ENCODE assay signal across 25 mouse cellular contexts in genomic region chr1:107350392-107350791, GRCm38 (mm10). TPM values are rescaled to one million over a fixed set of nuclear protein-coding genes. Genes with fewer than 3 reads are reported as not detected.
DNase-seq lines count a peak whose midpoint lies in the region; ATAC-seq lines count a peak whose summit lies in the region.
"Had no signal": no experiment of that assay in that cellular context is flagged by ENCODE, and none has a peak within 500 bp of the region (broad histone marks: within the 10 kb centered on the region; RNA-seq: fewer than 3 reads in every experiment).

No protein-coding gene starts in this region.

- H3K36me3 ChIP-seq in embryonic facial prominence, embryonic 14.5 days (ENCODE audit: control insufficient read depth, insufficient read depth, low read length), result no peaks in the 10 kb centered on the region
- H3K36me3 ChIP-seq in embryonic facial prominence, embryonic 10.5 days (replicated peaks), result no peaks in the 10 kb centered on the region
- H3K36me3 ChIP-seq: embryonic facial prominence, embryonic 13.5 days; forebrain, embryonic 15.5 days had no signal

- no peak overlapping the region for H3K27ac ChIP-seq in embryonic facial prominence, embryonic 14.5 days (replicated peaks; ENCODE audit: low read depth, low read length)
- no peak overlapping the region for H3K27ac ChIP-seq in embryonic facial prominence, embryonic 10.5 days (replicated peaks)
- H3K27ac ChIP-seq: embryonic facial prominence, embryonic 13.5 days; forebrain, embryonic 13.5 days; forebrain, embryonic 15.5 days had no signal

- no peak overlapping the region for H3K4me2 ChIP-seq in embryonic facial prominence, embryonic 14.5 days (ENCODE audit: low read depth, low read length)
- H3K4me2 ChIP-seq: embryonic facial prominence, embryonic 13.5 days; forebrain, embryonic 13.5 days; forebrain, embryonic 15.5 days had no signal

- H3K9me3 ChIP-seq in embryonic facial prominence, embryonic 14.5 days (ENCODE audit: control insufficient read depth, low read length), result no peaks in the 10 kb centered on the region
- no peaks in the 10 kb centered on the region for H3K9me3 ChIP-seq in embryonic facial prominence, embryonic 10.5 days
- H3K9me3 ChIP-seq: embryonic facial prominence, embryonic 13.5 days; forebrain, embryonic 13.5 days; forebrain, embryonic 15.5 days had no signal

- no peaks in the 10 kb centered on the region for H3K27me3 ChIP-seq in embryonic facial prominence, embryonic 14.5 days (replicated peaks; ENCODE audit: control insufficient read depth, insufficient read depth, low read length)
- H3K27me3 ChIP-seq in embryonic facial prominence, embryonic 10.5 days (replicated peaks; ENCODE audit: low read depth, poor library complexity, severe bottlenecking), result no peaks in the 10 kb centered on the region
- H3K27me3 ChIP-seq: embryonic facial prominence, embryonic 13.5 days; forebrain, embryonic 13.5 days; forebrain, embryonic 15.5 days had no signal

- no peak overlapping the region for H3K9ac ChIP-seq in embryonic facial prominence, embryonic 14.5 days (ENCODE audit: low read depth, low read length)
- H3K9ac ChIP-seq: embryonic facial prominence, embryonic 13.5 days; forebrain, embryonic 13.5 days; forebrain, embryonic 15.5 days; forebrain, postnatal 0 days had no signal

- WGBS in embryonic facial prominence, embryonic 14.5 days, result 31% methylated on average over 3 of the region's 3 CpGs
- WGBS in embryonic facial prominence, embryonic 10.5 days, result 45% methylated on average over 3 of the region's 3 CpGs

- H3K4me3 ChIP-seq in embryonic facial prominence, embryonic 14.5 days (ENCODE audit: low read depth, low read length), result no peak overlapping the region
- no peak overlapping the region for H3K4me3 ChIP-seq in embryonic facial prominence, embryonic 10.5 days
- H3K4me3 ChIP-seq: embryonic facial prominence, embryonic 13.5 days; forebrain, embryonic 13.5 days; forebrain, embryonic 15.5 days had no signal

- ATAC-seq in embryonic facial prominence, embryonic 14.5 days (ENCODE audit: low read depth), result peak; percentile 82; the same call in 1 of the 2 replicates
- ATAC-seq in granulocyte monocyte progenitor cell, adult 5-6 weeks (replicated peaks; ENCODE audit: poor library complexity, severe bottlenecking), result peak; percentile 77
- peak; percentile 70 for ATAC-seq in megakaryocyte progenitor cell, adult 5-6 weeks (replicated peaks; ENCODE audit: poor library complexity)
- ATAC-seq: forebrain, embryonic 13.5 days; forebrain, embryonic 15.5 days; forebrain, postnatal 0 days had no signal

- DNase-seq in embryonic facial prominence, embryonic 14.5 days (ENCODE audit: low spot score), result no peak
- no peak for DNase-seq in embryonic facial prominence, embryonic 10.5 days (ENCODE audit: low spot score)
- no peak for DNase-seq in retina, embryonic 14.5 days (ENCODE audit: low spot score)
- DNase-seq in cerebellum, postnatal 25 days, result no peak
- DNase-seq: adrenal gland, adult 2 months; adrenal gland, postnatal 10 days; adrenal gland, postnatal 25 days; cerebellum, adult 11-12 months; cerebellum, adult 9-10 months; cerebellum, postnatal 36 days; forebrain, postnatal 0 days had no signal

- H3K4me1 ChIP-seq in embryonic facial prominence, embryonic 14.5 days (ENCODE audit: control insufficient read depth, insufficient read depth, low read length), result no peaks in the 10 kb centered on the region
- H3K4me1 ChIP-seq in embryonic facial prominence, embryonic 10.5 days, result no peaks in the 10 kb centered on the region
- H3K4me1 ChIP-seq: embryonic facial prominence, embryonic 13.5 days; forebrain, embryonic 13.5 days; forebrain, embryonic 15.5 days had no signal

RNA-seq across cellular contexts. Expression of gene Serpinb11, which starts 10.6 kb away (rescaled TPM):
- polyA plus RNA-seq in embryonic facial prominence, embryonic 14.5 days (2014; fragmentation: Nextera tagmentation; extraction: Ambion mirVana), result 4.2 and 11.9 TPM in 2 replicates
- polyA plus RNA-seq in embryonic facial prominence, embryonic 10.5 days (2016; fragmentation: Nextera tagmentation; extraction: Ambion mirVana), result not detected in 2 replicates
- not detected in 2 replicates for total RNA-seq in granulocyte monocyte progenitor cell, adult 5-6 weeks (2014; fragmentation: Nextera tagmentation)
- not detected in 2 replicates for total RNA-seq in granulocyte monocyte progenitor cell, adult 5-6 weeks (2017)
- not detected in 2 replicates for total RNA-seq in megakaryocyte progenitor cell, adult 5-6 weeks (2015)
- not detected in 2 replicates for total RNA-seq in megakaryocyte progenitor cell, adult 5-6 weeks (2017)
- total RNA-seq: adrenal gland, adult 2 months; adrenal gland, postnatal 10 days; adrenal gland, postnatal 25 days; adrenal gland, postnatal 4 days; ES-E14; forebrain, postnatal 0 days; MEL had no signal
- polyA plus RNA-seq: adrenal gland, adult 2 months; brain, embryonic 14.5 days; C2C12; cerebellum, adult 2 months; embryonic facial prominence, embryonic 11.5 days; forebrain, embryonic 11.5 days; forebrain, embryonic 13.5 days; forebrain, embryonic 15.5 days; forebrain, postnatal 0 days had no signal

RNA-seq across cellular contexts. Expression of gene Serpinb7, which starts 49.1 kb away (rescaled TPM):
- polyA plus RNA-seq in embryonic facial prominence, embryonic 14.5 days (2014; fragmentation: Nextera tagmentation; extraction: Ambion mirVana), result 5.9 and 9.1 TPM in 2 replicates
- not detected in 2 replicates for polyA plus RNA-seq in embryonic facial prominence, embryonic 10.5 days (2016; fragmentation: Nextera tagmentation; extraction: Ambion mirVana)
- total RNA-seq in granulocyte monocyte progenitor cell, adult 5-6 weeks (2014; fragmentation: Nextera tagmentation), result not detected in 2 replicates
- total RNA-seq in granulocyte monocyte progenitor cell, adult 5-6 weeks (2017), result not detected in 2 replicates
- total RNA-seq in megakaryocyte progenitor cell, adult 5-6 weeks (2015), result not detected in 2 replicates
- total RNA-seq in megakaryocyte progenitor cell, adult 5-6 weeks (2017), result not detected in 2 replicates
- total RNA-seq: adrenal gland, adult 2 months; adrenal gland, postnatal 10 days; adrenal gland, postnatal 25 days; adrenal gland, postnatal 4 days; ES-E14; forebrain, postnatal 0 days; MEL had no signal
- polyA plus RNA-seq: adrenal gland, adult 2 months; cerebellum, adult 2 months; cortical plate, adult 2 months; embryonic facial prominence, embryonic 11.5 days; forebrain, embryonic 11.5 days; forebrain, embryonic 13.5 days; forebrain, embryonic 15.5 days; forebrain, postnatal 0 days had no signal
